Mouse (Mus musculus): ENCODE measurements around the gene 3110009E18Rik.

The 3110009E18Rik gene

DNA sequence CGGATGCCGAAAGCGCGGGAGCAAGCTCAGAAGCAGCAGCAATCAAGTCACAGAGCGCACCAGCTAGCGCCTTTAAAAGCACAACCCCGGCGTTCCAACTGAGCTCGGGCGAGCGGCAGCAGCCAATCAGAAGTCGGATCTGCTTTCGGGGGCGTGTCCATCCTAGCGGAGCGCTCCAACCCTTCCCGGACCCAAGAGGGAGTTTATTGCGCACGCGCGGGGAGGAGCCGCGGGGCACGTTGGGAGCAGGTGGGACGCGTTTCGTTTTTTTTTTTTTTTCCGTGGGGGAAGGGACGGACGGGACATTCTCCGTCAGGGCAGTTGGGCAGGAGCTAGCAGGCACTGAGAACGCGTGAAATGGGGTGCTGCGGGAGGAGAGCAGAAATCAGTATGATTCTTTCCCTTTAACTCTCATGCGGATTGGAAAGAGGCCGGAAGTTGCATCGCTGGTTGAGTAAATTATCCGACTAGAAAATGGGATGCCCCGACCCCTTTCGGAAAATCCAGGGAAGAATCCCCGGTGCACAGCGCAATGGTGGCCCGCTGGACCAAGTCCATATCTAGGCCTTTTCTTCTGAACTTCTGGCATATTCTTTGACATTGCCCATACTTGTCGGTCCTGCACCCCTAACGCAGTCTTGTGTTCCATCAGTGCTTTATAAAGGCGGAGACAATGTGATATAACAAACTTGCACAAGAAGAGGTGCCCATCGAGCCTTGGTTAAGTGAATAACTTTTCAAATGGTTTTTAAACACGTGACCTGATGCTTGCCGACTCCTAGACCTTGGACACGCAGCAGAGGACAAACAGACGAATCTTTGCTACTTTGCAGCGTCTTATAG is at the start of gene 3110009E18Rik, which contains the start of gene Dbi:
Gene 3110009E18Rik (plus strand): TSS at position 219 of the 843 bp plus-strand sequence.
Gene Dbi (minus strand): TSS at position 110 of the 843 bp plus-strand sequence.
- POLR2A ChIA-PET, result interaction anchor here (0.6 to 2.3 kb wide), 51 partner anchors 9 to 1662 kb away, joined by 3 to 13 read pairs (median 4); partner anchors contain the start of genes Tmem37 (in 2 of the 4), Epb41l5 (in 1 of the 4), Tmem177 (in 1 of the 4) and Tmem185b (in 1 of the 4)
- CTCF ChIA-PET, result interaction anchor here in 3 of 4 experiments (0.6 to 1.6 kb wide), 19 partner anchors 15 to 1386 kb away, joined by 3 to 18 read pairs (median 5); partner anchors contain the start of gene C1ql2 (in 1 of the 3)

DNA sequence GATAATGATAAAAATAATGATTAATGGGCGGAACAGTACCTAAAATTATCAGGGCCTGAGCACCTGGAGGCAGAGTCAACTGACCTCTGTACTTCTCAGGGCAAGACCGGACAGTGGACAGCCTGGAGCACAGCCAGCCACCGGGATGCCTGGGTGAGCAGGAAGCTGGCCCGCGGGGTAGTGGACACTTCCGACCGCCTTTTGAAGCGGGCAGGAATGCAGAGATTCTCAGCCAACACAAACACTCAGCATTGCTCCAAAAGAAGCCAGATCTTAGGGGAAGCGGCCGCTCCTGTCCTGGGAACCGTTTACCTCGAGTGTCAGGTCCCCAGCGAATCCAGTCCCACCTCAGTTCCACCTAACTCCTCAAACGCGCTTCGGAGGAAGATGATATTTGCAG is 48.1 kb upstream of the 3110009E18Rik start:
- CTCF ChIA-PET, result interaction anchor here in 1 of 4 experiments (1.1 kb wide), 1 partner anchor 11 kb away, joined by 3 read pairs; no protein-coding TSS in a partner anchor
- POLR2A ChIA-PET, result interaction anchor here in 3 of 4 experiments (0.6 to 2.8 kb wide), 9 partner anchors 9 to 1357 kb away, joined by 3 to 14 read pairs (median 4); no protein-coding TSS in a partner anchor

DNA sequence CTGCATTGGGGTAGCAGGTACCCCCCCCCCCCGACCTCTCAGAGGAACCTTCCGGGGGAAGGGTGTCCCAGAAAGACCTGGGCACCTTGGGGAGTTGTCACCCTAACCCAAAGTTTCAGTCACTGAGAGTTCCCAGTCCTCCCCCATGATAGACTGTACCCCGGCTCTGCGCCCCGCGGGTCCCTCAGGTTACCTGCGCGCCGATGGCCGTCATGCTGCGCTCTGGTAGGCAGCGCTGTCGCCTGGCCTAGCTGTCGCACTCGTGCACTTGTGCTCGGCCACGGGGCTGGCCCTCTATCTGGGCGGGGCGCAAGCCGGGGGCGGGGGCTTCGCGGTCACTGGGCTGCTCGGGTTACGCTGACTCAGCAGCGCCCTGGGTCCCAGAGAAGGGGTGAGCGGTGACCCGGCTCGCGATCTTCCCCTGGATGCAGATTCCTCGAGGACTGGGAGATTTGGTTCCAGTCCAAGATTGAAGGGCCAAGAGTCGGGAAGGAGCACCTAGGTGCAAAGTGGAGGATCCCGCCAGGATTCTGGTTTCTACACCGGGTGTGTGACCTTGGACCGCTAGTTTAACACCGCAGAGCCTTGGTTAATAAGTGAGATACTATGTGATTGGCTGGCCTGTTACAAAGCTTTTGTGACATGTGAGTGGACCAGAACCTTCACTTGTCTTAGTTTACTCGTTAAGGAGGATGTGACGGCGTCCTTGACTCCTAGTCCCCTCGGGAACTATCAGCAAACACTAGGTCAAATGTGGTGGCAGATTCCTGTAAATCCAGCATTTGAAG is 47.3 kb upstream of the 3110009E18Rik start, which contains the start of gene Tmem37:
Gene Tmem37 (minus strand): TSS at position 556 of the 788 bp plus-strand sequence.
- ChIA-PET POLR2A (interaction anchor here (0.6 to 2.8 kb wide), 25 partner anchors 8 to 576 kb away, joined by 3 to 14 read pairs (median 4); partner anchors contain the start of genes 3110009E18Rik (in 2 of the 4) and Dbi (in 2 of the 4)), CTCF (interaction anchor here (0.5 to 1.6 kb wide), 5 partner anchors 12 to 81 kb away, joined by 3 to 9 read pairs (median 3); no protein-coding TSS in a partner anchor)

DNA sequence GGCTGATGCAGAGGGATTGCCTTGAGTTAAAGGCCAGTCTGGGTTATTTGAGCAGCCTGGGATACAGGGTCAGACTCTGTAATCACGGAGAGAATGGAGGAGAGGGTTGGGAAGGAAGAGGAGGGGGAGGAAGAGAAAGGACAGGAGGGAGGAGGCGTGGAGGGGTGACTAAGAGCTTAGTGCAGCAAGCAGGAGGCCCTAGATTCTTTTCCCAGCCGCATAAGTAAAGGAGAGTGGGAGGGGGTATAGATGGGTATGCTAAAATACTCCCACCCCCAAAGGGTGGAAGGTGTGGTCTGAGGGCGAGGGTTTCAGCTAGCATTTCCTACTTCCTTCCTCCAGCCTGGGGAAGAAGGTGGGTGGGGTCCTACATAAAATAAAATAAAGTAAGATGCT is 46.7 kb upstream of the 3110009E18Rik start:
- ChIA-PET POLR2A (interaction anchor here in 3 of 4 experiments (0.6 to 2.8 kb wide), 19 partner anchors 9 to 577 kb away, joined by 3 to 14 read pairs (median 5); partner anchors contain the start of genes 3110009E18Rik (in 2 of the 3) and Dbi (in 2 of the 3)), CTCF (interaction anchor here in 2 of 4 experiments (0.6 to 1.6 kb wide), 4 partner anchors 13 to 40 kb away, joined by 3 to 9 read pairs (median 3); no protein-coding TSS in a partner anchor)

DNA sequence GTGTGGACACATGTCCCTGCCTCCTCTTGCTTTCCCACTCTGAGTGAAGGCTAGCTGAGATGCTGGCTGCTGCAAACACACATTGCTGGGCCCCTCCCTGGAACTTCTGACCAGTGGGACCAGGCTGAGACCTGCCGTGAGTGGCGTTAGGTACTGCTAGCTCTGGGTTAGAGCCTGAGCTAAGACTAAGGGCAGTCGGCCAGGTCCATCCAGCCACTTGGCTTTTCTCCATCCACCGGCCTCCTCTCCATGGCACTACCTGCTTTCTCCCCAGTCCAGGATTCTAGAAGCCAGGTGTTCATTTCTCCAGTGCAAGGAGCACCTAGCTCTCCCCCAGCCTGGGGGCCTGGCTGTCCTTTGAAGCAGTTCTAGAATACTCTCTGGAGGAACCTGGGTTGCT is 46.1 kb upstream of the 3110009E18Rik start:
- CTCF ChIA-PET, result interaction anchor here in 2 of 4 experiments (0.6 to 1.6 kb wide), 3 partner anchors 19 to 40 kb away, joined by 3 to 9 read pairs (median 3); no protein-coding TSS in a partner anchor
- POLR2A ChIA-PET, result interaction anchor here in 3 of 4 experiments (0.9 to 2.8 kb wide), 13 partner anchors 8 to 48 kb away, joined by 3 to 14 read pairs (median 5); partner anchors contain the start of genes 3110009E18Rik (in 2 of the 3) and Dbi (in 2 of the 3)

DNA sequence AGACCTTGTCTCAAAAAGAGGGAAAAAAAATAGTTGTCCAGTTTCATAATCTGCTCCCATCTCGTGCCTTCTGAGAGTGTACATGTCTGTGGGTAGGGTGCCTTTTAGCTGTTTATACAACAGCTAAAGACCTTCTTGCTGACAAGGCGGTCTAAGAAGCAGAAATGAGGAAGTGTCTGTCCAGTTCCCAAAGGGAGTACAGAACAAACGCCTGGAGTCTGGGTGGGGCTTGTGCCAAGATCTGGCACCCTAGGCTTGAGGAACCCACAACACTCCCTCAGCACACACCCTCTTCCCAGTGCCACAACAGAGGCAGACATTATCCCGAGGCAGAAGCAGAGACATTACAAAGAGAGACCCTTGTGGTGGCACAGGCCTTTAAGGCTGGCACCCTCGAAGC is 45.5 kb upstream of the 3110009E18Rik start:
- CTCF ChIA-PET, result no interaction called here
- POLR2A ChIA-PET, result interaction anchor here in 3 of 4 experiments (1.0 to 2.8 kb wide), 7 partner anchors 8 to 69 kb away, joined by 3 to 14 read pairs (median 7); partner anchors contain the start of gene Sctr (in 1 of the 3)

DNA sequence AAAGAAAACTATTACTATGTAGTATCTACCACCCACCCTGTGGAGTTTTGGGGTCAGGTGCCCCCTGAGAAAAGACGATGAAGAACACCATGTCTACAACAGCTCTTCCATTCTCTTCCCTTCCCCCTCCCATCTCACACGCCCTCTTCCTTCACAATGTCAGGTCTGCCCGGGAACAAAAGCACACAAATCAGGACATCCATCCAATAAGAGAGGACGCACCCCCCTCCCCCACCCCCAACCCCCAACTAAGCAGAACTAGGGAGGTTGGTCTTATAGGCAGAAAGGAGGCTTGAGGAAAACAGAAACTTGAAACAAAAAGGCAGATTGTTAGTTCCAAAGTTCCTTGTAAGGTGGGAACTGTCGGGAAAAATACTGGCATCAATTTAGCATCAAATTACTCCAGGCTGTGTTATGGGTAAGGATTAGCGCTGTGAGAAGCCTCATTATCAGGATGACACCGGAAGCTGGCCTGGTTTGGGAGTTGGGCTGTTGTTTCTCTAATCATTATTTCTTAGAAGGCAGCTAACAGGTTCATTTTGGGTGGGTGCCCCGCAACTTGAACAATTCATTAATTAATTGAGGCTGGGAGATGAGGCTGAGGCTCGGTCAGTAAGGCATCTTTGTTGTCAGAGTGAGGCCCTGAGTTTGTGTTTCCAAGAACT is 43.1 kb upstream of the 3110009E18Rik start:
- CTCF ChIA-PET, result interaction anchor here in 3 of 4 experiments (0.5 to 0.7 kb wide), 4 partner anchors 8 to 654 kb away, joined by 3 to 4 read pairs (median 3); no protein-coding TSS in a partner anchor
- POLR2A ChIA-PET, result interaction anchor here in 3 of 4 experiments (0.6 to 2.6 kb wide), 7 partner anchors 8 to 279 kb away, joined by 4 to 8 read pairs (median 6); partner anchors contain the start of genes 3110009E18Rik (in 1 of the 3) and Dbi (in 1 of the 3)

DNA sequence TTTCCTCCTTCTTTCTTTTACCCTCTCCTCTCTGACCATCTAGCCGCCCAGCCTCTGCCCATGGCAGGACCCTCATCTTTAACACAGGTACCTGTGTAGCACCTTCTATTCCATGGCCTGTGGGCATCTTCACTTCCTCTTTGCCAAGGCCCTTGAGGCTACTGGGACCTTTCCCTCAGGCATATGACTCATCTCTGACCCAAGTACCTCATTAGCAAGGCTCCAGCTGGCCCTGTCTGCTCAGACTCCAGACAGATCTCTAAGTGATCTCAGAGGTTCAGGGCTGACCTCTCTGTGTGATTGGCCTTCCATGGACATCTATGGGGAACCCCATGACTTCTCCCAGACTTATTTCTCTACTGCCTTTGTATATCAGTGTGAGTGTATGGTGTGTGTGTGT is 40.4 kb upstream of the 3110009E18Rik start:
- ChIA-PET POLR2A (no interaction called here), CTCF (interaction anchor here in 1 of 4 experiments (0.6 kb wide), 1 partner anchor 958 kb away, joined by 4 read pairs; no protein-coding TSS in a partner anchor)

DNA sequence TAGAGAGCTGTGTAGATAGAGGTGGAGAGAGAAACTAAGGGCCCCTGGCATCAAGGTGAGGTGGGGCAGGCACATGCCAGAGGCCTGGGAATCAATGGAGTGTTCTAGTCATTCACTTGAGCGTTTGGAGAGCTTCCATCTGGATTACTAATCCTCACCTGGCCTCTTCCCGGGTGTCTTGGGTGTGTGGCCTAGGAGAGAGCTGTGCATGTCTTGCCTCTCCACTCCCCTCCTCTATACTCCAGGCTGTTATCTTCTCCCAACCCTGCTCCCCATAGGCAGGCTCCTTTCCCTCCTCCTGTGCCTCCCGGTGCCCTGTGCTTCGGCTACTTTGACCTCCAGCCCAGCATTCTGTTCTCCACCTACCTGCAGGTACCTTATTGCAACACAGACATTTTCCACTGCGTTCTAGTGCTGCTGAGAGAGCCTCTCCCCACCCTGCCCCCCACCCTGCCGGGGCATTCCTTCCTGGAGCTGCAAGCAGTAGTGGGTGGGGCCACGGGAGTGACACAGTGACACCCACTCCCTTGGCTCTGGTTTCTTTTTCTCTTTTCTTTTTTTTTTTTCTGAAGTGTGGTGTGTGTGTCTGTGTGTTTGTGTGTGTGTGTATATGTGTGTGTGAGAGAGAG is 37.9 kb upstream of the 3110009E18Rik start:
- CTCF ChIA-PET, result interaction anchor here in 2 of 4 experiments (0.6 to 1.8 kb wide), 5 partner anchors 10 to 570 kb away, joined by 3 to 6 read pairs (median 4); no protein-coding TSS in a partner anchor
- POLR2A ChIA-PET, result interaction anchor here in 3 of 4 experiments (0.7 to 2.7 kb wide), 11 partner anchors 8 to 170 kb away, joined by 3 to 13 read pairs (median 3); partner anchors contain the start of genes Tmem37 (in 3 of the 3), 3110009E18Rik (in 2 of the 3), Dbi (in 2 of the 3) and Tmem177 (in 1 of the 3)

DNA sequence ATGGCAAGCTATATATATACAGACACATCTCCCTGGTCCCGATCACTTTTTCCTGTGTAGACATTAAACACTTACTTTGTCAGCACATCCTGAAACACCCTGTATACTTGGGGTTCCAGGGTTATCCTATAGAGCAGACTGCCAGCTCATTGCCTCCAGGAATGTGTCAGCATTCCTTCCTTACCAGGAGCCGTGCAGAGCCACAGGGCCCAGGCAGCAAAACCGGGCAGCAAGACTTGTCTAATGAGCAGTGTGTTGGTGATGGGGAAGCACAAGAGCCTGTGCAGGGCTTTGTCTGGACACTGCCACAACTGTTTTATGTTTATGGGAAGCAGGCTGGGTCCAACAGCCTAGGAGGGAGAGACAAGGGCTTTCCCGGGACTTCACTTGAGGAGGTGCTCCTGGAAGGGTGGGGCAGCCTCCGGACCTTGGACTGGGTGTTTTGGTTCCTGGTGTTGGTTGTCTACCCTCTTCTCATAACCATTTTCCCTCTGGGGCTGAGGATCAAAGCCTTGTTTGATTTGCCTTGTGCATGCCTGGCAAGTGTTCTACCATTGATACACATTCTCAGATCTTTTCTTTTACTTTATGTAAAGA is 37.0 kb upstream of the 3110009E18Rik start:
- ChIA-PET POLR2A (interaction anchor here in 3 of 4 experiments (0.7 to 2.7 kb wide), 6 partner anchors 10 to 37 kb away, joined by 3 to 13 read pairs (median 6); partner anchors contain the start of genes Tmem37 (in 3 of the 3), 3110009E18Rik (in 2 of the 3) and Dbi (in 2 of the 3)), CTCF (interaction anchor here in 1 of 4 experiments (0.6 to 1.7 kb wide), 2 partner anchors 14 to 571 kb away, joined by 3 to 6 read pairs; no protein-coding TSS in a partner anchor)

DNA sequence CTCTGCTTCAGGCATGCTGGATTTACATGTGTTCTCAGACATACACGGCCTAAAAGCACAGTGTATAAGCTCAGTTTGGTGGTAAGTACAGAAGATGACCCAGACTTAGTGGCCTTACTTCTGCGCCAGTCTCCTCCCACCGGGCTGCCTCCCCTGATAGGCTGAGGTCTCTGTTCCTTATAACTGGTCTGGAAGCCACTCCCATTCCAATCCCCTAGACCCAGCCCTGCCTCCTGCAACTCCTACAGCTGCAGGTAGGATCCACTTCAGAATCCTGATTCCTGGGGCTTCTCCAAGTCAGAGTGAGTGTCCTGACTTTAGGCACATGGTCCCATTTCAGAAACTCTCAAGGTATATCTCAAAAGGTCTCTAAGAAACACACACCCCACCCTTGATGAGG is 35.3 kb upstream of the 3110009E18Rik start:
- POLR2A ChIA-PET, result interaction anchor here in 3 of 4 experiments (0.6 to 2.5 kb wide), 11 partner anchors 8 to 134 kb away, joined by 3 to 7 read pairs (median 4); partner anchors contain the start of genes 3110009E18Rik (in 1 of the 3), Dbi (in 1 of the 3) and Tmem37 (in 1 of the 3)
- CTCF ChIA-PET, result interaction anchor here in 1 of 4 experiments (1.4 kb wide), 1 partner anchor 18 kb away, joined by 4 read pairs; no protein-coding TSS in a partner anchor

DNA sequence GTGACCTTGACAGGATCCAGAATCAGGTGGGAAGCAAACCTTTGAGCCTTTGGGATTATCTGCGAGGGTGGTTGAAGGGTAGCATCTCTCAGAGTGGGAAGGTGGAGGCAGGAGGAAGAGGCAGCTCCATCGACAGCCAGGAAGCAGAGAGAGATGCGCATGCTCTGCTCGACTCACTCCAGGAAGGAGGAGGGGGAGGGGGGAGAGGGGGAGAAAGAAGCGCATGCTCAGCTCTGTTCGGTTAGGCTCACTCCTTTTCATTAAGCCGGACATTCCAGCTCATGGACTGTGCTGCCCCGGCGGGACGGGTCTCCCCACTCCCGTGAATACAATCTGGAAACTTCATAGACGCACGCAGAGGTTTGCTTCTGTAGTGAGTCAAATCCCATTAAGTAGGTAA is 34.3 kb upstream of the 3110009E18Rik start:
- POLR2A ChIA-PET, result interaction anchor here in 3 of 4 experiments (0.6 to 2.5 kb wide), 16 partner anchors 9 to 696 kb away, joined by 3 to 7 read pairs (median 4); partner anchors contain the start of genes Tmem37 (in 2 of the 3), 3110009E18Rik (in 1 of the 3) and Dbi (in 1 of the 3)
- CTCF ChIA-PET, result interaction anchor here in 3 of 4 experiments (0.6 to 1.7 kb wide), 6 partner anchors 9 to 53 kb away, joined by 3 to 7 read pairs (median 3); no protein-coding TSS in a partner anchor

DNA sequence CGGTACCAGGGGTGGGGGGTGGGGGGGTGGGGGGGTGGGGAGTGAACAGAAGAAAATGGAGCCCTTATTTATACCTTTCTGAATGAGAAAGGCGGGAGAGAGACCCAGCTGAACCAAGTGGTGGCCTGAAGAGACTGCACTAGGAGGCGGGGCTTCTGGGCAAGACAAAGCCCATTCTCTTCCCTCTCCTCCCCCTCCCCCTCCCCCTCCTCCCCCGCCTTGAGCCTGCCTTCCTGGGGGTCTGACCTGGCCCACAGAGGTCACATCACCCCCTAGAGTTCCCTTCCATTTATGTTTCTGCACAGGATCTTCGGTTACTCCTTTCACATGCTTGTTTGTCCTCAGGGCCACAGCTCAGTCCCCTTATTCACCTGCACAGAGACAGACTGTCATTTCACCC is 31.8 kb upstream of the 3110009E18Rik start:
- ChIA-PET CTCF (interaction anchor here in 3 of 4 experiments (0.5 to 1.8 kb wide), 5 partner anchors 9 to 64 kb away, joined by 3 to 8 read pairs (median 3); no protein-coding TSS in a partner anchor), POLR2A (interaction anchor here in 3 of 4 experiments (0.5 to 2.2 kb wide), 12 partner anchors 9 to 461 kb away, joined by 3 to 11 read pairs (median 4); partner anchors contain the start of genes 3110009E18Rik (in 2 of the 3), Dbi (in 2 of the 3) and Tmem37 (in 2 of the 3))

DNA sequence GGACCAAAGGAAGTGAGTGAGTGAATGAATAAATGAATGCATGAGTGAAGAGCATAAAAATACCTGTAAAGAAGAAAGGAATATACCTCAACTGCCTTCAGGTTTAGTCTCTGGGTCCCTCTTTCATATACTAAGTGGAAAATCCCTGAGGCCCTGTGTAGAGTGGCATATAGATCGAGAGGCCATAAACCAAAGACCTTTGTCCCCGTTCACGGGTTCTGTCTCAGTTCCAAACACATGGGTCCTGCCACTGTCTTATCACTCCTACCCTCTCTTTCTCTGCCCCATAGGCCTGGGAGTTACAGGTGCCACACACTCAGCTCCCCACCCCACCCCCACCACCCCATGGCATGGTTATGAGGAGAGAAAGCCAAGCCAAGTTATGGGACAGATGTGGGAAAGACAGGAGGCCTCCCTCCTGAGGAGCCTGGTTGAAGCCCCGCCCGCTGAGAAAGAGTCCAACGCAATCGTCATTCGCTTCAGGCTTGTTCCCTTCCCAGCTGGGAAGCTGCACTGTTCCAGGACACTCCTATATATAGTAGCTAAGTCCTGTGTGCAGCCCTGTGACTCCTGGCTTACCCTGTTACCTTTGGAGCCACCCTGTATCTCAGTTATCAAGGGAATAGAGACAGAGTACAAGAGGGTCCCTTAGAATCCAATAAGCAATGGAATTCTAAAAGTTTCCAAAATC is 30.0 kb upstream of the 3110009E18Rik start:
- POLR2A ChIA-PET, result interaction anchor here in 1 of 4 experiments (0.8 to 2.5 kb wide), 3 partner anchors 8 to 30 kb away, joined by 3 to 5 read pairs (median 5); partner anchors contain the start of genes 3110009E18Rik and Dbi

More for the DNA sequence above, 30.0 kb upstream of the 3110009E18Rik start:
- CTCF ChIA-PET, result interaction anchor here in 1 of 4 experiments (1.1 kb wide), 1 partner anchor 15 kb away, joined by 4 read pairs; no protein-coding TSS in a partner anchor

Measured in embryonic stem cell, embryonic (primary cell).